8 mouse cellular contexts compared by ENCODE assay signal in the genomic region with DNA sequence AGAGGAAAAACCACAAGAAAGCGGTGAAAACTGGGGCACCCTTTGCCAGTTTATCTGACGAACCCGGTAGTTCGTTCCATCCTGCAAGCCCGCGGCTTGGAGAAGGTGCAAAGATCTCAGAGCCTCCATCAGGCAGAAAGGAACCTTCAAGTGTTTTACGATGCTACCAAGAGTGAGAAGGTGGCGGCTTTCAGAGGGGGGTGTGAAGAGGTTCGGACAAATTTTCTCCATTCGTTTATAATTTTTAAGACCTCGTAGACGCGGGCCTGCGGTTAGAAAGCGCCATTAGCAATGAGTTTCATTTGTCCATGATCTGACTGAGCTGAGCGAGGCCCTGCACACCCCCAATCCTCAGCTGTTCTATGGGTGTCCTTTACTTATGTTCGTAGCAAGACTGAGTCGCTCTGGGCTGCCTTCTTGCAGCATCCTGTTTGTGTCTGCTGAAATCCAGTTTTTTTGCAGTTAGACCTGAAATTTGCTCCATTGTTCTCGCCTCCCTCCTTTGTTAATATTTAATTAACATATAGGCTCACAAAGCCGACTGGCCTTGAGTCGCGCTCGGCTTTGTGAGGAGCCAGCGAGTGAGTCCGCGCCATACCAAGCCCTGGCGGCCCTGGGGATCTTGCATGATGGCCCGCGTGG. TPM values are rescaled to one million over a fixed set of nuclear protein-coding genes. Genes with fewer than 3 reads are reported as not detected.
DNase-seq lines count a peak whose midpoint lies in the region; ATAC-seq and TF ChIP-seq lines count a peak whose summit lies in the region.

No protein-coding gene starts in this region.

- no peak for TF ChIP-seq CTCF in spleen, adult 2 months (IDR thresholded peaks at IDR 0.05; ENCODE audit: extremely low read depth, insufficient read depth, insufficient read length, insufficient replicate concordance)
- no peak for TF ChIP-seq CTCF in stomach, postnatal 0 days (IDR thresholded peaks at IDR 0.05; ENCODE audit: low read depth)

- no peaks in the 10 kb centered on the region for H3K9me3 ChIP-seq in stomach, postnatal 0 days (ENCODE audit: control insufficient read depth, low read length)

- peaks cover 44% of the 10 kb centered on the region for H3K27me3 ChIP-seq in spleen, adult 2 months (ENCODE audit: control insufficient read depth, insufficient read depth, low read length)
- peaks cover 38% of the 10 kb centered on the region; the same call in 1 of the 2 replicates for H3K27me3 ChIP-seq in stomach, postnatal 0 days (ENCODE audit: control insufficient read depth, insufficient read depth, low read length)

- TF ChIP-seq EP300 in stomach, postnatal 0 days (optimal IDR thresholded peaks at IDR 0.05) = no peak

- no peak overlapping the region for H3K27ac ChIP-seq in spleen, adult 2 months (ENCODE audit: insufficient read depth, low read length)
- no peak overlapping the region for H3K27ac ChIP-seq in stomach, postnatal 0 days (replicated peaks)

- ATAC-seq in stomach, postnatal 0 days (ENCODE audit: low FRiP score, low TSS enrichment) = no peak

- 5% methylated on average over 29 of the region's 29 CpGs for WGBS in spleen, adult 2 months
- WGBS in stomach, postnatal 0 days = 2% methylated on average over 29 of the region's 29 CpGs

- peak overlapping the region; percentile 29; the same call in 1 of the 2 replicates for H3K4me2 ChIP-seq in stomach, postnatal 0 days (replicated peaks; ENCODE audit: low read depth)

- no peak overlapping the region for H3K9ac ChIP-seq in stomach, postnatal 0 days (ENCODE audit: low read length)

- no peaks in the 10 kb centered on the region for H3K36me3 ChIP-seq in spleen, adult 2 months (ENCODE audit: control insufficient read depth, insufficient read depth, low read length)
- no peaks in the 10 kb centered on the region for H3K36me3 ChIP-seq in stomach, postnatal 0 days (ENCODE audit: control insufficient read depth, insufficient read depth, low read length)

- H3K4me3 ChIP-seq in spleen, adult 2 months (ENCODE audit: extremely low read depth, insufficient read depth, insufficient read length) = peak overlapping the region; percentile 20; the same call in 1 of the 2 replicates
- peak overlapping the region; percentile 12 for H3K4me3 ChIP-seq in stomach, postnatal 0 days (ENCODE audit: low read depth, low read length)

- DNase-seq in cerebellum, adult 9-10 months = peak; percentile 44
- no peak for DNase-seq in cerebellum, adult 8-10 months
- DNase-seq in spleen, adult 2 months (ENCODE audit: low read depth in 1 of 2, low spot score in 2 of 2) = no peak
- DNase-seq in spleen, postnatal 10 days (ENCODE audit: low spot score in 2 of 2) = no peak
- DNase-seq in kidney, postnatal 4 days = peak; percentile 33 to 56
- no peak for DNase-seq in stomach, postnatal 0 days (ENCODE audit: low spot score)
- no peak for DNase-seq in left cerebral cortex, adult 11 months (ENCODE audit: low spot score)
- DNase-seq in layer of hippocampus, adult 11-12 months (ENCODE audit: low spot score) = no peak

- peaks cover 16% of the 10 kb centered on the region for H3K4me1 ChIP-seq in spleen, adult 2 months (ENCODE audit: control insufficient read depth, insufficient read depth, insufficient read length)
- peaks cover 2% of the 10 kb centered on the region; the same call in 1 of the 2 replicates for H3K4me1 ChIP-seq in stomach, postnatal 0 days (replicated peaks; ENCODE audit: control insufficient read depth, insufficient read depth)

- no peak for TF ChIP-seq POLR2A in spleen, adult 2 months (IDR thresholded peaks at IDR 0.05; ENCODE audit: low read depth, low read length)

RNA-seq across cellular contexts. Expression of gene En2, which starts 2.2 kb away (rescaled TPM):
- not detected in 2 replicates for polyA plus RNA-seq in spleen, adult 2 months (2012; rRNA removed)
- not detected in 2 replicates for polyA plus RNA-seq in stomach, postnatal 0 days (2015; fragmentation: Nextera tagmentation; extraction: Ambion mirVana)

Comparison
In these comparisons a context has a peak if more than half of its experiments do, and no peak if none do; other contexts are left out.
1. DNase-seq: peak in cerebellum, adult 9-10 months (single experiment) and kidney, postnatal 4 days (2 of 2); none in cerebellum, adult 8-10 months (single experiment), spleen, adult 2 months (0 of 2), spleen, postnatal 10 days (0 of 2), stomach, postnatal 0 days (single experiment), left cerebral cortex, adult 11 months (single experiment) and layer of hippocampus, adult 11-12 months (single experiment).